Mouse (Mus musculus): ENCODE measurements at regions not wholly inside any gene's neighbourhood (a gene's known extent, or its start where the extent isn't known, plus 50 kb on each side); places are given as distances from the start of the nearest gene placed in this dataset.
"Not testable (repeated sequence)": the region's sequence is repeated elsewhere in the genome, so short reads cannot be mapped to it uniquely, and the experiment has no call there.

DNA sequence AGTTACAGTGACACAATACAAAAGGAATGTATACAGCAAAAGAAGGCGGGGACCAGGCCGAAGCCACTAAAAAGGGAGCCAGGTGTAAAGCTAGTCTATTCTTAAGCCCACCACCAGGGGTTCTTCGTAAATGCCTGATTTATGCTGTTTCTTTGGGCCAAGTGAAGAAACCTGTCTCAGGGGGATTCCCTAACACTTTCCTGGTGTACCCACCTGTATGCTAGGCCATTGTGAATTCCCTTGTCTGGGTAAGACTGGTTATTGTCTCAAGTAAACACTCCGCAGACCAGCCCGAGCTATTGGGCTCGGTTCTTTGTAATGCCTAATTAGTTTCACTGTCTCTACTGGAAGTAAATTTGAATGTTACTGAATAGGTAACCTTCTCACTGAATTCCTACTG, 722.3 kb upstream of the Impad1 start:
- WGBS: 76% methylated on average over 6 of the region's 6 CpGs
- not testable (repeated sequence) for H3K36me3 ChIP-seq (ENCODE audit: control insufficient read depth, insufficient read depth, low read length); H3K4me2 ChIP-seq (ENCODE audit: low read depth, low read length); H3K27me3 ChIP-seq (ENCODE audit: control insufficient read depth, insufficient read depth, low read depth, low read length); ATAC-seq (ENCODE audit: low read depth); H3K9me3 ChIP-seq (ENCODE audit: control insufficient read depth, low read length); H3K27ac ChIP-seq (ENCODE audit: low read length); H3K4me1 ChIP-seq (replicated peaks; ENCODE audit: control insufficient read depth, insufficient read depth, low read length); H3K9ac ChIP-seq (ENCODE audit: low read length); H3K4me3 ChIP-seq (ENCODE audit: low read length)

DNA sequence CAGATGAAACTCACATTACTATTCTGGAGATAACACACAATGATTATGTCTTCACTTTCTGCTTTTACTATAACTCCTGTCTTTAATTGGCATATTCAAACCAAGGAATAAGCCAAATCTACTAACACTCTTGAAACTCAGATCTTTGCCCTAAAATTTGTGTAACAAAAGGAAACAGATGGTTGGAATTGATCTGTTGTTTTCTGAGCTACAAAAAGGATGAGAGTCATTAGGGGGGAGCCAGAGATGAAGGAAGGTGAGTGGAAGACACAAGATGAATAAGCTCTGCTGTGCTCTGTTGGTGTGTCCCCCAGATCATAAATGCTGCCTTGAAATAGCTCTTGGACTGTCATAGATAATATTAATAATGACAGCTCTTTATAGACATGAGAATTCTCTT, 718.6 kb upstream of the Impad1 start:
- no peak overlapping the region for H3K4me3 ChIP-seq (ENCODE audit: low read length)
- no peak overlapping the region for H3K9ac ChIP-seq (ENCODE audit: low read length)
- H3K4me1 ChIP-seq (replicated peaks; ENCODE audit: control insufficient read depth, insufficient read depth, low read length): no peaks in the 10 kb centered on the region
- H3K4me2 ChIP-seq (ENCODE audit: low read depth, low read length): no peak overlapping the region
- H3K36me3 ChIP-seq (ENCODE audit: control insufficient read depth, insufficient read depth, low read length): no peaks in the 10 kb centered on the region
- no peaks in the 10 kb centered on the region for H3K27me3 ChIP-seq (ENCODE audit: control insufficient read depth, insufficient read depth, low read depth, low read length)
- no peaks in the 10 kb centered on the region for H3K9me3 ChIP-seq (ENCODE audit: control insufficient read depth, low read length)
- no peak overlapping the region for H3K27ac ChIP-seq (ENCODE audit: low read length)
- no peak for ATAC-seq (ENCODE audit: low read depth)

DNA sequence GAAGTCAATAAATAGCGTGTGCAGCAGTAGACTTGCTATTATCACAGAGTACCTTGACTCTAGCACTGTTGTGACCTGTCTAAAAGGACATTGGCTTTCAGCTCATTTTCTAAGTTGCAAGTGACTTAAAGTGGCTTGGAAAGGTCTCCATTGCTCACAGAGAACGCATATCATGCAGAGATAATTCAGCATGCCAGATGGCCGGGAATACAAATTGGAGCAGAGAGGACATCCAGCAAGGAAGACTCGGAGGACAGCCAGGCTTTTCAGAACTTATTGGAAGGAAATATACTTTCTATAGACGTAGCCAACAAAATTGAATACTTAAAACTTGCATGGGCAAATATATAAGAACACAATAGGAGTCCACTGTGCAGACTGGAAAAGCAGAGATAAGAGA, 716.2 kb upstream of the Impad1 start:
- Histone ChIP-seq H3K27ac (ENCODE audit: low read length) (no peak overlapping the region), H3K9ac (ENCODE audit: low read length) (no peak overlapping the region), H3K4me1 (replicated peaks; ENCODE audit: control insufficient read depth, insufficient read depth, low read length) (no peaks in the 10 kb centered on the region), H3K4me2 (ENCODE audit: low read depth, low read length) (no peak overlapping the region), H3K36me3 (ENCODE audit: control insufficient read depth, insufficient read depth, low read length) (no peaks in the 10 kb centered on the region), H3K27me3 (ENCODE audit: control insufficient read depth, insufficient read depth, low read depth, low read length) (no peaks in the 10 kb centered on the region), H3K4me3 (ENCODE audit: low read length) (no peak overlapping the region), H3K9me3 (ENCODE audit: control insufficient read depth, low read length) (no peaks in the 10 kb centered on the region)
- WGBS: 77% methylated on average over 5 of the region's 5 CpGs
- no peak for ATAC-seq (ENCODE audit: low read depth)

DNA sequence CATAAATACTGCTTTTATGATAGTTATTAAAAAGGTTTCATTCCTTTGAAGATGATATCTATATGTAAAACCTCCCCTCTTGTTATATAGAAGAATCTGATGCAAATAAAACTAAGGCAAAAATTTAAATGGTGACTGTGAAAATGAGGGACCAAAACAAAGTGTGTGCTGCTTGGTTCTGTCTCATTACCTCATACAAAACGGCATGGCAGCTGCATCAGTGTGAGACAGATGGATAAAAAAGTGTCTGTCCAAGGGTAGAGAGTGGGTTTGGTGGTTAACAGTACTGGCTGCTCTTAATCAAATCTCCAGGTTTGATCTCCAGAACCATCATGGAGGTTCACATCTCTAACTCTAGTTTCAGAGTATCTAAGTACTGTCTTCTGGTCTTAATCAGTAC, 701.9 kb upstream of the Impad1 start:
- no peaks in the 10 kb centered on the region for H3K27me3 ChIP-seq (ENCODE audit: control insufficient read depth, insufficient read depth, low read depth, low read length)
- WGBS: 70% methylated on average over 1 of the region's 1 CpGs

DNA sequence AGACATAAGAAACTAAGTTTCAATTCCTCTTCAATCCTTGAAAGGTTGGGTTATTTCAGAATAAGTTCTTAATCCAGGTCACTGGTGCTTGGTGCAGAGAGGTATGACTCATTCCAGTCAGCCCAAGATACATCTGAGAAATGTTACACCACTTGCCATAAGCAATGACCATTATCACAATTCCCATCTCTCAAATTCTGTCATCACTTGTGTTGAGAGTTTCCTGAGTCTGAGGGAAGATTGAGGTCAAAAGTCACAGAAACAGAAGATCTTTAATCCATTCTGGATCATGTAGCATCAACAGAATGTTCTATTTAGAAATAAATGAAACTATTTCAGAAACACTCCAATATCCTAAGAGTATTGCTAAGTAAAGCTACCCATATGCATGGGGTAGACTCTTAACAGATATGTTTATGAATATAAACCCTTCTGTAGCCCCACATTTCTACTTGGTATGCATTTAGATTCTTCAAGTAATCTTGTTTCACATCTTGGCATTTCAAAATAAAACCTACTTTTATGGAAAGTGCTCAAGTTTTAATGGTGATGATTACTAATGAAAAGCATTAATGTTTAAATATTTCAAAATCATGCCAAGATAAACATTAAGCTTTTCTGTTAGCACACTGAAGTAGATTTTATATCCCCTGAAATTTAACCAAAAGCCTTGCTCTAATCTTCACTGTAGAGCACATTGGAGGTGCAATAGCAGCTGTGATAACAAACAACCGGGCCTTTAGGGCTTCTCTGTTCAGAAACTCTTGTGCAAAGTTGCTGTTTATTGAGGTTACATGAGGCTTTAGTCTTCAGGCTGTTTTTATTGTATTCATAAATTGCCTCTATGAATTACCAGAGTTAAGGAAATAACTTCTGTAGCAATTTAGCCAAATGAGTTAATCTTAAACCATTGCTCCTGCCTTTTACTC, 701.2 kb upstream of the Impad1 start:
- no peaks in the 10 kb centered on the region for H3K9me3 ChIP-seq (ENCODE audit: control insufficient read depth, low read length)
- H3K4me2 ChIP-seq (ENCODE audit: low read depth, low read length): no peak overlapping the region
- no peak overlapping the region for H3K27ac ChIP-seq (ENCODE audit: low read length)
- no peak overlapping the region for H3K9ac ChIP-seq (ENCODE audit: low read length)
- 0 out of 2 replicates have a peak, but pooled peaks cover 2% of the 10 kb centered on the region for H3K4me1 ChIP-seq (replicated peaks; ENCODE audit: control insufficient read depth, insufficient read depth, low read length)
- no peaks in the 10 kb centered on the region for H3K36me3 ChIP-seq (ENCODE audit: control insufficient read depth, insufficient read depth, low read length)
- no peak for ATAC-seq (ENCODE audit: low read depth)
- 26% methylated on average over 1 of the region's 1 CpGs for WGBS
- no peaks in the 10 kb centered on the region for H3K27me3 ChIP-seq (ENCODE audit: control insufficient read depth, insufficient read depth, low read depth, low read length)
- no peak overlapping the region for H3K4me3 ChIP-seq (ENCODE audit: low read length)

More for the DNA sequence above, 701.9 kb upstream of the Impad1 start:
- Histone ChIP-seq H3K9me3 (ENCODE audit: control insufficient read depth, low read length) (no peaks in the 10 kb centered on the region), H3K9ac (ENCODE audit: low read length) (no peak overlapping the region), H3K4me3 (ENCODE audit: low read length) (no peak overlapping the region), H3K27ac (ENCODE audit: low read length) (no peak overlapping the region), H3K4me2 (ENCODE audit: low read depth, low read length) (no peak overlapping the region; the same call in 1 of the 2 replicates), H3K4me1 (replicated peaks; ENCODE audit: control insufficient read depth, insufficient read depth, low read length) (0 out of 2 replicates have a peak, but pooled peaks cover 2% of the 10 kb centered on the region), H3K36me3 (ENCODE audit: control insufficient read depth, insufficient read depth, low read length) (no peaks in the 10 kb centered on the region)
- ATAC-seq (ENCODE audit: low read depth): no peak

DNA sequence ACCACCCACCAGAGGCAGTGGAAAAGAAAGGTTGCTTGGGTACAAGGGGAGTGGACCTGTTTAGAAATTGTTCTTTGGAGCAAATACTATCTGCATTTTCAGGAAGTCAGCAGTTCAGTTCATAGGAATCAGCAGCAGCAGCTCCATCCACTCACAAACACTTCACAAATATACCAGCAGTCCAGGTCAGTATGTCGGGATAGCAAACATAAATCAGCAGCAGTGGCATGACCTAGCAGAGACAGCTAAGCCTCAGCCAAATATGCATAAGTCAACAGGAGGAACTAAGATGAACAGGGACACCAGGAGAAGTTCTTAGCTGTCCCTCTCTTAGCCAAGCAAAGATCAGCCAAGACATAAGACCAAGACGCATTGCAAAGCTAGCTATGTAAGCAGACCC, 693.6 kb upstream of the Impad1 start:
- no peaks in the 10 kb centered on the region for H3K4me1 ChIP-seq (replicated peaks; ENCODE audit: control insufficient read depth, insufficient read depth, low read length)
- H3K36me3 ChIP-seq (ENCODE audit: control insufficient read depth, insufficient read depth, low read length): no peaks in the 10 kb centered on the region
- H3K9ac ChIP-seq (ENCODE audit: low read length): no peak overlapping the region
- no peak overlapping the region for H3K4me3 ChIP-seq (ENCODE audit: low read length)
- no peaks in the 10 kb centered on the region for H3K9me3 ChIP-seq (ENCODE audit: control insufficient read depth, low read length)
- no peak overlapping the region for H3K4me2 ChIP-seq (ENCODE audit: low read depth, low read length)
- WGBS: 26% methylated on average over 2 of the region's 2 CpGs
- no peak overlapping the region for H3K27ac ChIP-seq (ENCODE audit: low read length)
- ATAC-seq (ENCODE audit: low read depth): peak; percentile 88
- no peaks in the 10 kb centered on the region for H3K27me3 ChIP-seq (ENCODE audit: control insufficient read depth, insufficient read depth, low read depth, low read length)

DNA sequence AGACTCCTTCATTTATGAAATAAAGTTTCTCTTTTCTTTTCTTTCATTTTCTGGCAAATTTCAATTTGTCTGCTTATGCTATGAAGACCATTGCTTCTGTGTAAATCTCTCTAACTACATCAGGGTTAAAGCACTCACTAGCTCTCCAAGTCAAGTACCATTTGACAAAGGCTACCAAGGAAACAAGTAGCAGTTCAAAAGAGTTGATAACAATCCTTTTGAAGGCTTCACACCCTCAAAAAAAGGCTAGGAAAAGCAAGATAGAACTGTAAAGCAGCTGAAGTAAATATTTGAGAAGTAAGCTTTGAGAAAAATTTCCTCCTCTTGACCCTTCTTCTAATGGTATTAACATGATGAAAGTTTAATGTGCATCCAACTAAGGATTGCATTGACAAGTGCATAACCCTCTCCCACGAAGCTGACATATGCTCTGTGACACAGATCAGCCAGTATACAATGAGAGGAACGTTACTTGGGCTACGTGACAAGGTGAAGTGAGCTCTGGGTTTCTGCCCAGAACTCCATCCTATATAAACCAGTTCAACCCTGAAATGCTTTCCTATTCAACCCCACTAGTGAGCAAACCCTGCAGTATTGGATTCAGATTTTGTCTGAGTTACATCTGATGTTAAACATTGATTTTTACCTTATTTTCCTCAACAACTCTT, 678.9 kb upstream of the Impad1 start:
- WGBS: 15% methylated on average over 3 of the region's 3 CpGs
- Histone ChIP-seq H3K27me3 (ENCODE audit: control insufficient read depth, insufficient read depth, low read depth, low read length) (no peaks in the 10 kb centered on the region), H3K9me3 (ENCODE audit: control insufficient read depth, low read length) (no peaks in the 10 kb centered on the region), H3K9ac (ENCODE audit: low read length) (no peak overlapping the region), H3K4me1 (replicated peaks; ENCODE audit: control insufficient read depth, insufficient read depth, low read length) (no peaks in the 10 kb centered on the region), H3K27ac (ENCODE audit: low read length) (no peak overlapping the region), H3K4me3 (ENCODE audit: low read length) (no peak overlapping the region), H3K36me3 (ENCODE audit: control insufficient read depth, insufficient read depth, low read length) (no peaks in the 10 kb centered on the region), H3K4me2 (ENCODE audit: low read depth, low read length) (no peak overlapping the region)
- peak; percentile 88 for ATAC-seq (ENCODE audit: low read depth)

DNA sequence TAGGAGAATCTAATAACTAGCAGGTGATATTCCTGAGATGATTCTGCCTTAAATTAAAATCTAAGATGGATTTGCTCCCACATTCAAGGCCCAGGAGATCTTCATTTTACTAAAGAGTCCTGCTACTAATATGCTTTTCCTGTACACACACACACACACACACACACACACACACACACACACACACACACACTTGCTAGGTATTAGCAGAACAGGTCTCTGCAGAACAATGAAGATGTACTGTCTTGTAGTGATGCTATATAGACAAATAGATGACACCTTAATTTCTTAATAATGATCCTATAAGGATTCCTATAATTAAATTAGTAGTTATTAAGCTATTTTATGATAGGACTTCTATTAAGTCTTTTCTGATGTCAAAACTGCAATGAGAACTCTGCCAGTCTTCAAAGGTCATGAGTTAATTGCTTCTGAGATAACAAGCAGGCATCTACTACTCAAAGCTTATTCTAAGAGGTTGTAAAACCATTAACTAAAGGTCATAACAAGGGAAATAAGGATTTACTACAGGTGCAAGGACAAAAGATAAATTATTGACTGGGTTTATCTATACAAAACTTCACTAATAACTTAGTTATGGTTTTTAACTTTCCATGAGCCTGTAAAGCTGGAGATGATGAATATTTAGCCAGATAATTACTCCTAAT, 666.0 kb upstream of the Impad1 start:
- no peak overlapping the region for H3K4me2 ChIP-seq (ENCODE audit: low read depth, low read length)
- no peak overlapping the region for H3K27ac ChIP-seq (ENCODE audit: low read length)
- H3K4me3 ChIP-seq (ENCODE audit: low read length): no peak overlapping the region
- no peaks in the 10 kb centered on the region for H3K36me3 ChIP-seq (ENCODE audit: control insufficient read depth, insufficient read depth, low read length)
- H3K4me1 ChIP-seq (replicated peaks; ENCODE audit: control insufficient read depth, insufficient read depth, low read length): no peaks in the 10 kb centered on the region
- no peak for ATAC-seq (ENCODE audit: low read depth)
- no peak overlapping the region for H3K9ac ChIP-seq (ENCODE audit: low read length)
- no peaks in the 10 kb centered on the region for H3K27me3 ChIP-seq (ENCODE audit: control insufficient read depth, insufficient read depth, low read depth, low read length)
- no peaks in the 10 kb centered on the region for H3K9me3 ChIP-seq (ENCODE audit: control insufficient read depth, low read length)

DNA sequence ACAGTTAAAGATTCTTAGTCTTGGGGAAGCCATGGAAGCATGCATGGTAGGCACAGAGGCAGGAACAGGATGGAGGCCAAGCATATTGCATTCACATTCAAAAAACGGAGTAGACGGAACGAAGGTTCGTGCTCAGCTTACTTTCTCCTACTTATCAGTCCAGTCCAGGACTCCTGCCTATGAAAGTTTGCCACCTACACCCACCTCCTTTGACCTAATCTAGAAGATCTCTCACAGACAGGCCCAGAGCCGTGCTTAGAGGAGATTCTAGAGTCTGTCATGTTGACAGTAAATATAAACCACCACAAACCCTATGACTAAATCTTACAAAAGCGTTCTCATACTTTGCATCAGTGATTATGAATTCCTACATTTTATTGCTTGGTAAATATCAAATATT, 657.3 kb upstream of the Impad1 start:
- Histone ChIP-seq H3K36me3 (ENCODE audit: control insufficient read depth, insufficient read depth, low read length) (no peaks in the 10 kb centered on the region), H3K4me1 (replicated peaks; ENCODE audit: control insufficient read depth, insufficient read depth, low read length) (no peaks in the 10 kb centered on the region), H3K9ac (ENCODE audit: low read length) (no peak overlapping the region), H3K9me3 (ENCODE audit: control insufficient read depth, low read length) (no peaks in the 10 kb centered on the region), H3K27me3 (ENCODE audit: control insufficient read depth, insufficient read depth, low read depth, low read length) (no peaks in the 10 kb centered on the region), H3K4me3 (ENCODE audit: low read length) (no peak overlapping the region), H3K27ac (ENCODE audit: low read length) (no peak overlapping the region), H3K4me2 (ENCODE audit: low read depth, low read length) (no peak overlapping the region)
- no peak for ATAC-seq (ENCODE audit: low read depth)
- WGBS: 76% methylated on average over 6 of the region's 6 CpGs
